Mouse (Mus musculus) testis, adult 2 months (tissue): ENCODE data around the gene Inhbc. TPM values are rescaled to one million over a fixed set of nuclear protein-coding genes. Genes with fewer than 3 reads are reported as not detected.
"Not testable (repeated sequence)": the region's sequence is repeated elsewhere in the genome, so short reads cannot be mapped to it uniquely, and the experiment has no call there.

Source experiments
- H3K27ac ChIP-seq: fragments of 200-500 bp; 2 replicates; pipeline ENCODE4 v1.5.1; 2012; ENCODE audit warnings: low read depth, low read length; ENCODE audit not compliant: control insufficient read depth, insufficient read depth
- H3K27me3 ChIP-seq: fragments of 200-500 bp; 2 replicates; pipeline ENCODE4 v1.6.1; 2012; ENCODE audit warnings: mild to moderate bottlenecking, low read length, moderate library complexity; ENCODE audit not compliant: control insufficient read depth, insufficient read depth
- H3K36me3 ChIP-seq: fragments of 200-500 bp; 2 replicates; pipeline ENCODE4 v1.6.1; 2012; ENCODE audit warnings: mild to moderate bottlenecking, low read length; ENCODE audit not compliant: control insufficient read depth, insufficient read depth
- H3K4me1 ChIP-seq: fragments of 200-500 bp; 2 replicates; pipeline ENCODE4 v1.6.1; 2012; ENCODE audit warnings: low read length; ENCODE audit not compliant: control insufficient read depth, insufficient read depth
- H3K4me3 ChIP-seq: fragments of 200-500 bp; 2 replicates; pipeline ENCODE4 v1.5.1; 2012; ENCODE audit warnings: low read depth, mild to moderate bottlenecking, low read length, moderate library complexity, mixed read lengths; ENCODE audit not compliant: control insufficient read depth
- CTCF ChIP-seq: fragments of 200-500 bp; IDR thresholded peaks from 2 replicates; pipeline ENCODE4 v1.5.1; 2012; ENCODE audit warnings: low read depth, mild to moderate bottlenecking, inconsistent platforms, low read length, moderate library complexity; ENCODE audit not compliant: control insufficient read depth, insufficient read depth, insufficient replicate concordance
- POLR2A ChIP-seq: fragments of 200-500 bp; IDR thresholded peaks from 2 replicates; pipeline ENCODE4 v1.6.1; 2012; ENCODE audit warnings: low read depth, mild to moderate bottlenecking, inconsistent platforms, low read length, moderate library complexity; ENCODE audit not compliant: control insufficient read depth
- polyA plus RNA-seq: library from polyadenylated mRNA; depleted of rRNA; stranded (reverse); fragments of >200 nt; gene quantifications from 2 replicates; pipeline ENCODE4 v1.2.3, GENCODE M21; 2012

The Inhbc gene
- polyA plus RNA-seq, 1 experiment, result 0.05 TPM

DNA sequence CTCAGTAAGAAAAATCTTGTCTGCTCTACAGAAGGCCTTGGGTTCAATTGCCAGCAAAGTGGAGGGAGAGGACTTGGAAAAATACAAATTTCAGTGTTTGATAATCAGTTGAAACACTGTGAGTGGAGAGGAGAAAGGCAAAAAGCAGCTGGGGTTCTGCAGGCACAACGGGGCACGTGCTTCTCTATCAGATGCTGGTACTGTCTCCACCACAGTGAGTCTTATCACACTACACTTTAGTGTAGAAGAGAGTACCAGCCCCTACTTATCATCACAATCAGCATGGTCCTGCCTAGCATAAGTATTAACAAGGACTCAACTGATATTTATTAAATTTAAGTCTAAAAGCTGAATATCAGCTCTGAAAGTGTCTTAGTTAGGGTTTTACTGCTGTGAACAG is 53.0 kb downstream of the Inhbc start:
- Histone ChIP-seq H3K4me3 (no peak overlapping the region), H3K4me1 (peaks cover 2% of the 10 kb centered on the region; the same call in 1 of the 2 replicates), H3K36me3 (no peaks in the 10 kb centered on the region), H3K27ac (no peak overlapping the region), H3K27me3 (no peaks in the 10 kb centered on the region)
- TF ChIP-seq CTCF (no peak), POLR2A (no peak)

DNA sequence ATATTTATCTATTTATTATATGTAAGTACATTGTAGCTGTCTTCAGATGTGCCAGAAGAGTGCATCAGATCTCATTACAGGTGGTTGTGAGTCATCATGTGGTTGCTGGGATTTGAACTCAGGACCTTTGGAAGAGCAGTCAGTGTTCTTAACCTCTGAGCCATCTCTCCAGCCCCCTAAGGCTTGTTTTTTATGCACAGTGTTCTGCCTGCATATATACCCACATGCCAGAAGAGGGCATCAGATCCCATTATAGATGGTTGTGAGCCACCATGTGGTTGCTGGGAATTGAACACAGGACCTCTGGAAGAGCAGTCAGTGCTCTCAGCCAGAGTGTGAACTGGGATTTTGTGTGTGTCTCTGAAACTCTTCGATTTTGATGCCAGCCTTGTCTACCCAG is 55.3 kb downstream of the Inhbc start:
- not testable (repeated sequence) for H3K27me3 ChIP-seq, H3K4me1 ChIP-seq, H3K4me3 ChIP-seq, H3K36me3 ChIP-seq, H3K27ac ChIP-seq

DNA sequence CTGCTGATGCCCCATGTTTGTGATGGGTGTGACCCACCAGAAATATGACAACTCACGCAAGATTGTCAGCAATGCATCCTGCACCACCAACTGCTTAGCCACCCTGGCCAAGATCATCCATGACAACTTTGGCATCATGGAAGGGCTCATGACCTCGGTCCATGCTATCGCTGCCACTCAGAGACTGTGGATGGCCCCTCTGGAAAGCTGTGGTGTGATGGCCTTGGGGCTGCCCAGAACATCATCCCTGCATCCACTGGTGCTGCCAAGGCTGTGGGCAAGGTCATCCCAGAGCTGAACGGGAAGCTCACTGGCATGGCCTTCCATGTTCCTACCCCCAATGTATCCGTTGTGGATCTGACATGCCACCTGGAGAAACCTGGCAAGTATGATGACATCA is 56.7 kb downstream of the Inhbc start:
- H3K36me3 ChIP-seq, H3K27ac ChIP-seq, H3K4me1 ChIP-seq, H3K4me3 ChIP-seq, H3K27me3 ChIP-seq: not testable (repeated sequence)

DNA sequence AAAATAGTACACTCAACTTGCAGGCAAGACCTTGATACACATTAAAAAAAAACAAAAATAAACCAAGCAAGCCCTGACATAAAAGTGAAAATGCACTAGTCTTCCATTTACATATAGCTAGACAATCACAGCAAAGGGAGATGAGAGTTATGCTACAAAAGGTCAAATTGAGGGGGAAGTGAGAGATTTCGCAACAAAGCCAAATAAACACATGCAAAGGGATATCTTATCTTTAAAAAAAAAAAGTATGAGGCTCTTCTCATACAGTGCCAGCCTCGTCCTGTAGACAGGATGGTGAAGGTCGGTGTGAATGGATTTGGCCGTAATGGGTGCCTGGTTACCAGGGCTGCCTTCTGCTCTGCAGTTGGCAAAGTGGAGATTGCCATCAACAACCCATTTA is 57.4 kb downstream of the Inhbc start:
- Histone ChIP-seq H3K27me3 (no peaks in the 10 kb centered on the region), H3K27ac (no peak overlapping the region), H3K4me3 (no peak overlapping the region), H3K4me1 (peaks cover 4% of the 10 kb centered on the region; the same call in 1 of the 2 replicates), H3K36me3 (no peaks in the 10 kb centered on the region)
- TF ChIP-seq POLR2A (no peak), CTCF (no peak)

DNA sequence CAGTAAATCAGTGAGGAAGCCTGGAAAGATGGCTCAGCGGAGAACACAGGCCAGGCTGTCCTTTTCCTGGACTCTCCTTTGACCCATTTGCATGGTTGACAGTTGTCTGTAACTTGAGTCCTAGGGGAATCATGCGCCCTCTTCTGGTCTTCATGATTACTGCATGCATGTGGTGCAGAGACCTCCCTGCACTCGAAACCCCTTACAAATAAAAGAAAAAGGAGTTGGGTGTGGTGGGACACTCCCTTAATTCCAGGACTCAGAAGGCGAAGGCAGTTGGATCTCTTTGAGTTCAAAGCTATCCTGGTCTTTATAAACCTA is 57.9 kb downstream of the Inhbc start:
- H3K36me3 ChIP-seq, result no peaks in the 10 kb centered on the region
- H3K27ac ChIP-seq, result peak overlapping the region; percentile 90
- peaks cover 4% of the 10 kb centered on the region; the same call in 1 of the 2 replicates for H3K4me1 ChIP-seq
- peak; percentile 35; the same call in 1 of the 2 replicates for TF ChIP-seq CTCF
- TF ChIP-seq POLR2A, result no peak
- no peaks in the 10 kb centered on the region for H3K27me3 ChIP-seq
- H3K4me3 ChIP-seq, result peak overlapping the region; percentile 98

DNA sequence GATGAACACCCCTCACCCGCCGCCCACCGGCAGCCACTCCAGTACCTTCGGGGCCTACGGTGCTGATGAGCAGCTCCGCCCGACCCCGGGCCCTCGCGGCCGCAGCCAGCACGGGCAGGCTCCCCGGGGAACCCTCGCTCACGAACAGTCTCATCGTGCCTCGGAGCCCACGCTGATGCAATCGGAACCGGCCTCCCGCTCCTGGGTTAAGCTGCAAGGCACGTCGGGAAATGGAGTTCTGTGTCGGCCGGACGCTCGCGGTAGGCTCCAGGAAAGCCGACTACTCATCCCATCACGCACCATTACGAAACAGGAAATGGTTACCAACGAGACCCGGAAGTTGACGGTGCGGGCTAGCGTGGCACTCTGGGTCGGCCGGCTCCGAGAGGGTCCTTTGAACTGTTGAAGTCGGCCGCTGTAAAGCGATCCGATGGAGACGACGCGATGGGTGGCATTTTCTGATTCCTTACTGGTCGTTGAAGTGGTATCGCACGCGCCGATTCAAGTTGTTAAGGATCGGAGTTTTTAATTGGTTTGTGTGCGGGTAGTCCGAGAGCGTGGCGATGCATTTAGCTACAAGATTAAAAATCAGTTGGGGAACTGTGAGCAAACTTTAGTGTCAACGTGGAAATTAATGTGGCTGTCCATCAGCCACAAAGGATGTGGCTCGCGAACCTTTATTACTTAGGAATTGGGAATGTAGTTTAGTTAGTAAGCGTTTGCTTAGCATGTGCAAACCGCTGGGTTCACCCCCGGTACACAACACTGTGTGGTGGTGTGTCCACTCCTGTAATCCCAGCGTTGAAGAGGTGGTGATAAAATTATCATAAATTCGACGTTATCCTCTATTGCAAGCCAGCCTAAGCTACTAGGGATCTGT is 58.5 kb downstream of the Inhbc start, which contains the start of gene Mars:
Gene Mars (minus strand): TSS at position 311 of the 880 bp plus-strand sequence.
- H3K4me3 ChIP-seq, result peak within 1 kb of the TSS; percentile 98
- no peak for TF ChIP-seq CTCF
- peak; percentile 76 for TF ChIP-seq POLR2A
- no peaks in the 10 kb centered on the region for H3K36me3 ChIP-seq
- H3K27ac ChIP-seq, result peak within 1 kb of the TSS; percentile 90
- peaks cover 4% of the 10 kb centered on the region; the same call in 1 of the 2 replicates for H3K4me1 ChIP-seq
- no peaks in the 10 kb centered on the region for H3K27me3 ChIP-seq

DNA sequence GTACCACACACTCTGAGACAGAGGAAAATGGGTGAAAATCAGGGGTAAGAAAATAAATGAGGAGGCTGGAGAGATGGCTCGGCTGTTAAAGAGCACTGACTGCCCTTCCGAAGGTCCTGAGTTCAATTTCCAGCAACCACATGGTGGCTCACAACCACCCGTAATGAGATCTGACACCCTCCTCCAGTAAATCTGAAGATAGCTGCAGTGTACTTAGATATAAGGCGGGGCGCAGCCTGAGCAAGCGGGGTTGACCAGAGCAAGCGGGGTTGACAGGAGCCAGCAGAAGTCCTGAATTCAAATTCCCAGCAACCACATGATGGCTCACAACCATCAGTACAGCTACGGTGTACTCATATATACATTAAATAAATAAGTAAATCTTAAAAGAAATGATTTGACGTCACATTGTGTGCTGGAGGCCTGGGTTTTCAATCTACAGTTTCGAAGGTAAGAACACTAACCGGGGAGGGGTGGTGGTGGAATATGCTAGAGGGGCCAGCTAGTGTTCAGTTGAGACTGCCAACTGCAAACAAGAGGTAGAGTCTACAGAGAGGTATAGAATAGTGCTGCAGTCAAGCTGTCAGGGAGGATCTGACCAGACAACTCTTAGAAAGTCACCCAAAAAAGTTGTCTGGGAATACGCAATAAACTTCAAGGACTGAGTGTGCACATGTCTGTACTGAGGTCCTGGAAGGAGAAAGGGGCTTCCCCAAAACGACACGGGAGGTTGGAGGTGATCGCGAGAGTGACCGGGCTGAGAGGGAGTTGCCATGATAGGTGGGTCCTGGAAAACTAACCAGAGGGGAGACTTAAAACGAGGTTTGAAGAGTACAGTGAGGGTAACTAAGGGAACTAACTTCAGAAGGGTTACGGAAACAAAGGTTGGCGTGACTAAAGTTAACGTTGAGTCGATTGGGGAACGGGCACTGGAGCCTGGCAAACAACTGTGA is 59.4 kb downstream of the Inhbc start:
- Histone ChIP-seq H3K27ac (peak overlapping the region; percentile 68), H3K27me3 (no peaks in the 10 kb centered on the region), H3K4me1 (peaks cover 4% of the 10 kb centered on the region; the same call in 1 of the 2 replicates), H3K36me3 (no peaks in the 10 kb centered on the region), H3K4me3 (peak overlapping the region; percentile 98)
- TF ChIP-seq CTCF (no peak), POLR2A (no peak)

DNA sequence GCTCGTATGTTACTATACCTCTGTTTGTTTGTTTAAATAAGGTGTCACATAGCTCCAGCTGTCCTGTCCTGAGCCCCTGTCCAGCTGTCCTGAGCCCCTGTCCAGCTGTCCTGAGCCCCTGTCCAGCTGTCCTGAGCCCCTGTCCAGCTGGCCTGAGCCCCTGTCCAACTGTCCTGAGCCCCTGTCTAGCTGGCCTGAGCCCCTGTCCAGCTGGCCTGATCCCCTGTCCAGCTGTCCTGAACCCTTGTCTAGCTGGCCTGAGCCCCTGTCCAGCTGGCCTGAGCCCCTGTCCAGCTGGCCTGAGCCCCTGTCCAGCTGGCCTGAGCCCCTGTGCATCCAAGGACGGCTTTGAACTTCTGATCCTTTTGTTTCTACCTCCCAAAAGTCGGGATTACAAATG is 61.1 kb downstream of the Inhbc start:
- not testable (repeated sequence) for H3K36me3 ChIP-seq, H3K27me3 ChIP-seq, H3K27ac ChIP-seq, H3K4me1 ChIP-seq, H3K4me3 ChIP-seq
